Mouse (Mus musculus) E14TG2a.4 (cell line): ENCODE results near the gene Gstt4.

ENCODE experiments used
- CTCF ChIP-seq: conservative IDR thresholded peaks from 2 replicates; pipeline ENCODE4 v1.5.1; 2014; ENCODE audit warnings: low read length
- POU5F1 ChIP-seq: IDR thresholded peaks from 2 replicates; pipeline ENCODE4 v1.6.1; 2014; ENCODE audit warnings: low read length, borderline replicate concordance

DNA sequence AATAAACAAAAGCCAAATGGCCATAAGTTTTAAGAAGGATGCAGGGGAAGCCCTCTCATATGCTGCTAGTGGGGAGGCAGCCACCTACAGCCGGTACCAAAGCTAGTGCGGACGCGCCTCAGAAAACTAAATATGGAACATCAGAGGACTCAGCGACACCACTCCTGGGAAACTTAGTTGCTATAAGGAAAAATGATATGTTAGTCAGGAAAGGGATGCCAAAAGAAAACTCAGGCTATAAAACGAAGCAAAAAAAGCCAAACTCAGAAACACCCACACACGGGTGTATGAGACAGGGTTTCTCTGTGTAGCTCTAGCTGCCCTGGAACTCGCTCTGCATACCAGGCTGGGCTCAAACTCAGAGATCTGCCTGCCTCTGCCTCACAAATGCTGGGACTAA lies 34.1 kb downstream of the Gstt4 start:
- TF ChIP-seq CTCF (no peak), POU5F1 (no peak)
